Mouse (Mus musculus) midbrain, embryonic 11.5 days (tissue): ENCODE measurements around the gene Speg. TPM values are rescaled to one million over a fixed set of nuclear protein-coding genes. Genes with fewer than 3 reads are reported as not detected.

ENCODE experiments used
- ATAC-seq: fragments of 200-750 bp; cut with Nextera tagmentation; 2 replicates; pipeline ENCODE4 v1.8.0; 2017; ENCODE audit warnings: moderate TSS enrichment, moderate library complexity; ENCODE audit not compliant: low FRiP score
- DNase-seq: peaks from one replicate; pipeline ENCODE4 v3.0.0; 2015; ENCODE audit warnings: low spot score; ENCODE audit errors: missing footprints
- H3K27ac ChIP-seq: fragments of 300-500 bp; sonication (generic); 2 replicates; pipeline ENCODE4 v1.5.1; 2014; ENCODE audit warnings: low read depth, low read length
- H3K27me3 ChIP-seq: fragments of 300-500 bp; sonication (generic); 2 replicates; pipeline ENCODE4 v1.6.1; 2014; ENCODE audit warnings: mild to moderate bottlenecking, low read length, moderate library complexity, mixed read lengths; ENCODE audit not compliant: control insufficient read depth, insufficient read depth
- H3K36me3 ChIP-seq: fragments of 300-500 bp; sonication (generic); 2 replicates; pipeline ENCODE4 v1.6.1; 2014; ENCODE audit warnings: mild to moderate bottlenecking, low read length, moderate library complexity, mixed read lengths; ENCODE audit not compliant: control insufficient read depth, insufficient read depth
- H3K4me1 ChIP-seq: fragments of 300-500 bp; sonication (generic); 2 replicates; pipeline ENCODE4 v1.6.1; 2014; ENCODE audit warnings: low read length; ENCODE audit not compliant: control insufficient read depth, insufficient read depth
- H3K4me2 ChIP-seq: fragments of 300-500 bp; sonication (generic); 2 replicates; pipeline ENCODE4 v1.6.1; 2014; ENCODE audit warnings: mild to moderate bottlenecking, moderate library complexity
- H3K4me3 ChIP-seq: fragments of 300-500 bp; sonication (generic); 2 replicates; pipeline ENCODE4 v1.5.1; 2014; ENCODE audit warnings: low read depth, low read length
- H3K9ac ChIP-seq: fragments of 300-500 bp; sonication (generic); 2 replicates; pipeline ENCODE4 v1.6.1; 2014; ENCODE audit warnings: low read length
- H3K9me3 ChIP-seq: fragments of 300-500 bp; sonication (generic); 2 replicates; pipeline ENCODE4 v1.6.1; 2016; ENCODE audit warnings: low read length; ENCODE audit not compliant: control insufficient read depth
- WGBS: fragments of 180-500 bp; shearing (Covaris S2); extraction: QIAGEN DNeasy Blood & Tissue Kit; methylation state at CpG from one replicate; pipeline ENCODE4 v1.1.7; 2014; 5-methylcytosine and 5-hydroxymethylcytosine counted together
- polyA plus RNA-seq: library from polyadenylated mRNA; unstranded; fragments of >200 nt; fragmentation: Nextera tagmentation; extraction: Ambion mirVana; gene quantifications from 2 replicates; pipeline ENCODE4 v1.2.1, GENCODE M21; 2014

Speg gene
- polyA plus RNA-seq, 1 experiment from 2014 or later = 15.2 TPM

DNA sequence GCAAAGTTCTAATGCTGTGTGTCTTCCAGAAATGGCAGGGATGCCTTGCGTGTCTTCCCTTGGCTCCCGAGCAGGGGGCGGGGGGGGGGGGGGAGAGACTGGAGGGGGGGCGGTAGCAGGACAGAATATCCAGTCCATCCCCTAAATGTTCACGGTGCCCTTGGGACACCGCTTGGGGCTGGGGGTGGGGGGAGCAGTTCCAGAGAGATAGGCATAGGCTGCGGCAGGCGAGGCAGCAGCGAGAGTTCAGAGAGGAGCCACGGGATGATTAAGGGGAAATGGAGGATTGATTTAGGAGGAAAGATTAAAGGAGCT, 82.6 kb downstream of the Speg start:
- H3K4me3 ChIP-seq = no peak overlapping the region
- H3K9me3 ChIP-seq = no peaks in the 10 kb centered on the region
- 2% methylated on average over 10 of the region's 10 CpGs for WGBS
- no peaks in the 10 kb centered on the region for H3K36me3 ChIP-seq
- peak overlapping the region; percentile 61 for H3K27ac ChIP-seq
- ATAC-seq (peak; percentile 36; the same call in 1 of the 2 replicates), DNase-seq (no peak)
- H3K27me3 ChIP-seq = peaks cover 8% of the 10 kb centered on the region
- H3K4me2 ChIP-seq = peak overlapping the region; percentile 36
- H3K9ac ChIP-seq = 0 out of 2 replicates have a peak overlapping the region, but pooled peaks have one; percentile 24
- peaks cover 28% of the 10 kb centered on the region for H3K4me1 ChIP-seq

DNA sequence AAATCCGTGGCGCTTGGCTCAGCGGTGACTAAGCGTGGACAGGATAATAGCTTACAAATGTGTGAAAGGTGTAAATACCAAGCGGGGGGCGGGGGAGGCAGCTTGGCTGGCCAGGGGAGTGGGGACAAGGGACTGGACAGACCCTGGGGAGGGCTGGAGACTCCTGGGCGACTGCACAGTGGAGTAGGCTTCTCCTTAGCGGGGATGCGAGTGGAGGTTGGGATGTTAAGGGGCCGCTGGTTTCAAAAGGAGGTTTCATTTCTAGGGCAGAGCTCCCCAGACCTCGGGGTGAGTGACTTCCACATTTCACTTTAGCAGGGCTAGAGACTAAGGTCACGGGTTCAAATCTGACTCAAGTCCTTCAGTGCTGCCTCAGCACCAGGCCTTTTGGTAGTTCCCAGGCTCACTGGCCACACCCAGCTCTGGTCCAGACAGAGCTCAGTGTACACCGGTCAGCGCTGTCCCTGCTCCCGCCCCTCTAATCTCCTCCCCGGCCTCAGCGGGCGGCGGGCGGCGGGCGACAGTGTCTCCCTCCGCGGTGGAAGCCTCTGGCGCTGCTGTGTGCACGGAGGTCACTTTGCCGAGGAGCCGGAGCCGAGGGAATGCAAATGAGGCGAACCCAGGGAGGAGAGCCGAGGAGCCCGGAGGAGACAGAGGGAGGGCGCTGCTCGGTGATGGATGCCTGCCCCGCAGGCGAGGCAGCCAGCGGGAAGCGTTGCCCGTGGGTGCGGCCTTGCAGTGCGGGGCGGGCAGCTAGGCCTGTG, 83.1 kb downstream of the Speg start:
- DNase-seq (peak; percentile 94), ATAC-seq (peak; percentile 78)
- H3K36me3 ChIP-seq = no peaks in the 10 kb centered on the region
- no peaks in the 10 kb centered on the region for H3K9me3 ChIP-seq
- H3K27ac ChIP-seq = peak overlapping the region; percentile 61
- under 1% methylated on average over 40 of the region's 42 CpGs for WGBS
- H3K4me2 ChIP-seq = peak overlapping the region; percentile 36
- H3K4me1 ChIP-seq = peaks cover 25% of the 10 kb centered on the region
- peak overlapping the region; percentile 7 for H3K4me3 ChIP-seq
- H3K9ac ChIP-seq = peak overlapping the region; percentile 47; the same call in 1 of the 2 replicates
- peaks cover 8% of the 10 kb centered on the region for H3K27me3 ChIP-seq

DNA sequence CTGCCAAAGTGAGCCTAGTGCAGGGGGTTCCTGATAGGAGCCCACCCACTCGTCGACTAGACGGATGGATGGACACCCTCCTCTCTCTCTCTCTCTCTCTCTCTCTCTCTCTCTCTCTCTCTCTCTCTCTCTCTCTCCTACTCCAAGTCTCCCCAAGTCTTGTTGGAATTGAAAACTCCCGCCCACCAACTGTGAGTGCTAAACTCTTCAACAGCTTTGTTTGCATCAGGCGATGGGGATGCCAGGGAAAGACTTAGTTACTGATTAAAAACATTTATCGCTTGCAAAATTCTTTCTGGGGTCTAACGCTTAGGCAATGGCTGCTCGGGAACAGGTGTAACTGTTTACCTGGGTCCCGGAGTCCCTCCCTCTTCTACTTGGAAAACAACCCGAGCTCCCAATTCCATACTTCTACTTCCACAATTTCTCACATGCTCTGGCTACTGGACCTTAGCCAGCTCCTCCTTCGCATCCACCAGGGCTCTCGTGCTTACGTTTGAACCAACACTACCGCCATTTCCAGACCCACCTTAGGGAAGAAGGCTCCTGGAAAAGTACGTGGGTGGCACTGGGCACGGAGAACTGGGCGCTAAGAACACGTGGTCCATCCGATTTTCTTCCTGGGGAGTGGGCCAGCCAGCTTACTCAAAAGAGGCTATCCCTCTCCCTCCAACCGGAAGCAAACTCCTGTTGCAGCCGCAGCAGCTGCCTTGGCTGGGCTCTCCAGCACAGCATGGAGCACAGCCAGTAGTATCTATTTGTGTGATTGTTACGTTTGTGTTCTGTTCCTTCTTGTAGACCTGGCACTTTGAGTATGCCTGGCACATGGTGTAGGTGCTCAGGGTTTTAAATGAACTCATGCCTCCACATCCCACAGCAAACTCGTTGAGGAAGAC, 83.9 kb downstream of the Speg start:
- Histone ChIP-seq H3K9ac (peak overlapping the region; percentile 47; the same call in 1 of the 2 replicates), H3K27ac (peak overlapping the region; percentile 61), H3K36me3 (no peaks in the 10 kb centered on the region), H3K4me2 (peak overlapping the region; percentile 36), H3K27me3 (peaks cover 8% of the 10 kb centered on the region), H3K9me3 (no peaks in the 10 kb centered on the region), H3K4me3 (peak overlapping the region; percentile 7), H3K4me1 (peaks cover 25% of the 10 kb centered on the region)
- 16% methylated on average over 23 of the region's 23 CpGs for WGBS
- peak; percentile 94 for DNase-seq
- ATAC-seq = no peak

DNA sequence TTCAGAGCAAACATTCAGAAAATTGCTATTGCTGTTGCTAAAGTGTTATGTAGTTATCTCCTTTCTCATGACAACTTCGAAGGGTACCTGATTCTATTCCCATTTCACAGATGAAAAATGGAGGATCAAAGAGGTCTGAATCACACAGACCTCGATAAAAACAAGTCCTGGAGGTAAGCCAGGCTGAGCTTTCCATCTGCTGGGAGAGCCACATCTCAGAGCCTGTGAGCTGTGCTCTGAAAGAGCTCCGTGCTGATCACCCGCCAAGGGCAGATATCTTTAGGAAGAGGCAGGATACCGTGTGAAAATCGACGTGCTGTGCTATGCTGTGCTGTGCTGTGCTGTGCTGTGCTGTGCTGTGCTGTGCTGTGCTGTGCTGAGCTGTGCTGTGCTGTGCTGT, 85.2 kb downstream of the Speg start:
- Histone ChIP-seq H3K4me3 (no peak overlapping the region), H3K36me3 (no peaks in the 10 kb centered on the region), H3K9me3 (no peaks in the 10 kb centered on the region), H3K4me2 (no peak overlapping the region), H3K27ac (no peak overlapping the region), H3K4me1 (peaks cover 26% of the 10 kb centered on the region), H3K9ac (no peak overlapping the region), H3K27me3 (peaks cover 8% of the 10 kb centered on the region)
- WGBS = 82% methylated on average over 7 of the region's 7 CpGs
- DNase-seq = no peak
- no peak for ATAC-seq

DNA sequence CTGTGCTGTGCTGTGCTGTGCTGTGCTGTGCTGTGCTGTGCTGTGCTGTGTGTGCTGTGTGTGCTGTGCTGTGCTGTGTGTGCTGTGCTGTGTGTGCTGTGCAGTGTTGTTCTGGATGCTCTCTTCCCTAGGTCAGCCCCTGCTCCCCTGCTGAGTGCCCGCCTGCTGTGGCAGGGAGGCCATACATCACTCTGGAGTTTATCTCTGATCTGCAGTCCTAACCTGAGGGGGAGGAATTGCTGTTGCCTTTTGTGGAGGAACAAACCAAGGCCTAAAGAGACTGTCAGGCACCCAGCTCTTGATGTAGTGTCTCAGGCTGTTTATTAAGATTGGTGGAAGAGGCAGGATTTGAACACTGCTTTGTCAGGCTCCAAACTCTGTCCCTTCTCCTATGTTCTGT, 87.5 kb downstream of the Speg start:
- ATAC-seq (no peak), DNase-seq (no peak)
- no peaks in the 10 kb centered on the region for H3K36me3 ChIP-seq
- peaks cover 3% of the 10 kb centered on the region; the same call in 1 of the 2 replicates for H3K27me3 ChIP-seq
- H3K27ac ChIP-seq = no peak overlapping the region
- H3K4me1 ChIP-seq = peaks cover 14% of the 10 kb centered on the region
- 39% methylated on average over 1 of the region's 1 CpGs for WGBS
- no peak overlapping the region for H3K4me3 ChIP-seq
- no peak overlapping the region for H3K9ac ChIP-seq
- H3K4me2 ChIP-seq = no peak overlapping the region
- H3K9me3 ChIP-seq = no peaks in the 10 kb centered on the region

DNA sequence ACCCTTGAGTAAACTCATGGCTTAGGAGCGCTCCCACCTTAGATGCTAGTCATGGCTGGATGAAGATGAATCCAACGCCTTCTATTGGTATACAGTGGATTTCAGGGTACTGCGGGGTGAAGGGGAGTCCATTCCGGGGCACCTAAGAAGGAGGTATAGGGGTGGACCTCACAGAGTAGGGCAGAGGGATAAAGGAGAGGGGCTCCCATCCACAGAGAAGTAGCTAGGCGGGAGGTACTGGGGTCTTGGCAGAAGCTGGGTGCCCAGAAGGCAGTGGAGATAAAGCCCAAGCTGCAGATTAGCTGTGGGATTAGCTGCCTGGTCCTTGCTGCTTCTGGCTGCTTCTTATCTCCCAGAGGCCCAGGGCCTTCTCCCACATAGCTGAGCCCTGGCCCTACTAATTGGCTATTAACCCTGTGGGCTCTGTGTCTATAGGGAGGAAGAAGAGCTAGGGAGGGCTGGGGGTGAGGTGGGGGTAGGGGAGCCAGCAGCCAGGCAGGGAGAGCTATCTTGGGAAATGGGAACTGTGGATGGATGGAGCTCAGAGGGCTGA, 88.6 kb downstream of the Speg start:
- H3K9ac ChIP-seq = no peak overlapping the region
- H3K36me3 ChIP-seq = no peaks in the 10 kb centered on the region
- no peak overlapping the region for H3K4me2 ChIP-seq
- DNase-seq (no peak), ATAC-seq (peak; percentile 73)
- peaks cover 6% of the 10 kb centered on the region; the same call in 1 of the 2 replicates for H3K4me1 ChIP-seq
- peaks cover 3% of the 10 kb centered on the region; the same call in 1 of the 2 replicates for H3K27me3 ChIP-seq
- 59% methylated on average over 5 of the region's 5 CpGs for WGBS
- H3K4me3 ChIP-seq = no peak overlapping the region
- peak overlapping the region; percentile 41; the same call in 1 of the 2 replicates for H3K27ac ChIP-seq
- no peaks in the 10 kb centered on the region for H3K9me3 ChIP-seq

DNA sequence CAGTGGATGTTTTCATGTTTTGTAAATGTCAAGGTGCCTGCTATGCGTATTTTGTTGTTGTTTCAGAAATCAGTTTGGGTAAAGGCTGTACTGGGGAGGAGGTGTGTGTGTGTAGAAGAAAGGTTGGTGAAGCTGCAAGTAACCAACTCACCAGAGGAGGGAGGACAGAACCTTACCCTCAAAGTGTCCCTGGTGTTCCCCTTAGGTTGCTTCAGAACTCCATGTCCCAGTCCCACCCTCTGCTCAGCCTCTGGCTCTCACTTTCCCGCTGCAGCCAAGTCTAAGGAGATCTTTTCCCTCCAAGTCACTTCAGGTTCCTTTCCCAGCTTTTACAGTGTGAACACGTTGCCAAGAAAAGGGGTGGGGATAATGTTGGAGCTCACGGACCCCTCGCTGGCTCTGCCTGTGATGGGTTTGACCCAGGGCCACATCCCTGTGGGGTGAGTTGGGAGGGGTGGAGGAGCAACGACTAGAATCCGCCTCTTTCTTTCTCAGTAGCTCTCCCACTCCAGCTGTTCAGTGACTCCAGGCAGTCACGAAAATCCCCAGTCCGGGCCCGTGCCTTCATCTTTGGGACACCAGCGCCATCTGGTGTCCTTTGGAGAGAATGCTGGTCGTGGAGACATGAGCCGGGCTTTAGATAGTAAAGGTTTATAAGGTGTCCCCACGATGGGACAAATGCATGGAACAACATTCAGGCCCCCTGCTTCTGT, 92.3 kb downstream of the Speg start:
- Histone ChIP-seq H3K4me1 (peaks cover 6% of the 10 kb centered on the region; the same call in 1 of the 2 replicates), H3K9ac (peak overlapping the region; percentile 34; the same call in 1 of the 2 replicates), H3K27me3 (no peaks in the 10 kb centered on the region), H3K4me2 (no peak overlapping the region; the same call in 1 of the 2 replicates), H3K9me3 (no peaks in the 10 kb centered on the region), H3K4me3 (no peak overlapping the region), H3K27ac (no peak overlapping the region), H3K36me3 (0 out of 2 replicates have a peak, but pooled peaks cover 2% of the 10 kb centered on the region)
- peak; percentile 99 for DNase-seq
- ATAC-seq = peak; percentile 83
- WGBS = 6% methylated on average over 14 of the region's 14 CpGs

DNA sequence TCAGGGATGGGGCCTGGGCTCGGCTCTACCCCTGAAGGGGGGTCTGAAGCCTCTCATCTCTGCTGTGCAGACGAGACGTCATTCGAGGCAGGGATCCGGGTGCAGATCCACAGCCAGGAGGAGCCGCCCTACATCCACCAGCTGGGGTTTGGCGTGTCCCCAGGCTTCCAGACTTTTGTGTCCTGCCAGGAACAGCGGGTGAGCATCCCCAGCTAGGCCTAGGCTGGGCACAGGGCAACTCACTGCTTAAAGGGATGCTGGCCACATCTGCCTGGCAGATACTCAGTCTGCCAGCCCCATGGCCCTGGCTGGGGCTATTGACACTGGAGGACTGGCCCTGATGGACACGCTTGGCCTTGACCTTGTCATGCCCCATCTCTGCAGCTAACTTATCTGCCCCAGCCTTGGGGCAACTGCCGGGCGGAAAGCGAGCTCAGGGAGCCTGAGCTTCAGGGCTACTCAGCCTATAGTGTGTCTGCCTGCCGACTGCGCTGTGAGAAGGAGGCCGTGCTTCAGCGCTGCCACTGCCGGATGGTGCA, 94.3 kb downstream of the Speg start:
- no peaks in the 10 kb centered on the region for H3K27me3 ChIP-seq

More for the DNA sequence above, 94.3 kb downstream of the Speg start:
- Histone ChIP-seq H3K4me2 (no peak overlapping the region), H3K9me3 (no peaks in the 10 kb centered on the region), H3K36me3 (0 out of 2 replicates have a peak, but pooled peaks cover 7% of the 10 kb centered on the region), H3K27ac (no peak overlapping the region), H3K4me3 (no peak overlapping the region), H3K4me1 (peaks cover 6% of the 10 kb centered on the region; the same call in 1 of the 2 replicates), H3K9ac (no peak overlapping the region)
- DNase-seq = no peak
- ATAC-seq = no peak
- WGBS = 77% methylated on average over 17 of the region's 17 CpGs
